Mouse (Mus musculus) megakaryocyte, embryonic 14.5 days (primary cell): ENCODE results near the gene Ccdc185.

Source experiments
- FLI1 ChIP-seq: IDR thresholded peaks from 2 replicates; pipeline ENCODE4 v1.6.1; 2012; ENCODE audit warnings: low read length, inconsistent platforms, mixed read lengths
- GATA1 ChIP-seq: IDR thresholded peaks from 3 replicates; pipeline ENCODE4 v1.6.1; 2012; ENCODE audit warnings: mixed read lengths, low read length, inconsistent platforms, borderline replicate concordance

- TF ChIP-seq FLI1 (no peak), GATA1 (no peak)
Observed at GRCm38 (mm10) chr1:182729002-182729401, 20.0 kb downstream of the Ccdc185 start.
